Mouse (Mus musculus) large intestine, adult 2 months (tissue): ENCODE data around the gene Vil1. TPM values are rescaled to one million over a fixed set of nuclear protein-coding genes. Genes with fewer than 3 reads are reported as not detected.

ENCODE experiments used
- polyA plus RNA-seq: library from polyadenylated mRNA; depleted of rRNA; stranded (reverse); fragments of >200 nt; gene quantifications from 2 replicates; pipeline ENCODE4 v1.2.3, GENCODE M21; 2012; rRNA removed

Gene Vil1
- polyA plus RNA-seq, 1 experiment = 464 TPM

Other genes starting within 250 kb of the Vil1 start
- not detected in 2 replicates for gene Cxcr1, start 214.7 kb upstream of the Vil1 start, polyA plus RNA-seq
- gene Arpc2, start 173.3 kb upstream of the Vil1 start, polyA plus RNA-seq = 188 and 228 TPM in 2 replicates
- 2.2 and 3.6 TPM in 2 replicates for gene Gpbar1, start 130.8 kb upstream of the Vil1 start, polyA plus RNA-seq
- 120 and 124 TPM in 2 replicates for gene Aamp, start 124.6 kb upstream of the Vil1 start, polyA plus RNA-seq
- 53.4 and 61.2 TPM in 2 replicates for gene Pnkd, start 124.4 kb upstream of the Vil1 start, polyA plus RNA-seq
- 167 and 361 TPM in 2 replicates for gene Tmbim1, start 103.8 kb upstream of the Vil1 start, polyA plus RNA-seq
- 0.24 and 0.29 TPM in 2 replicates for gene Catip, start 47.3 kb upstream of the Vil1 start, polyA plus RNA-seq
- gene Slc11a1, start 34.2 kb upstream of the Vil1 start, polyA plus RNA-seq = 16.0 and 20.0 TPM in 2 replicates
- 114 and 132 TPM in 2 replicates for gene Ctdsp1, start 17.9 kb upstream of the Vil1 start, polyA plus RNA-seq
- 25.5 and 35.7 TPM in 2 replicates for gene Cnot9, start 96.7 kb downstream of the Vil1 start, polyA plus RNA-seq
- 0.11 TPM in 2 replicates for gene Plcd4, start 133.5 kb downstream of the Vil1 start, polyA plus RNA-seq
- 2.6 and 4.0 TPM in 2 replicates for gene Usp37, start 134.9 kb downstream of the Vil1 start, polyA plus RNA-seq
- gene Zfp142, start 178.9 kb downstream of the Vil1 start, polyA plus RNA-seq = 5.3 and 7.4 TPM in 2 replicates
- 16.3 and 18.5 TPM in 2 replicates for gene Bcs1l, start 178.9 kb downstream of the Vil1 start, polyA plus RNA-seq
- 40.2 and 52.1 TPM in 2 replicates for gene Rnf25, start 192.0 kb downstream of the Vil1 start, polyA plus RNA-seq
- gene Stk36, start 192.1 kb downstream of the Vil1 start, polyA plus RNA-seq = 0.61 and 0.63 TPM in 2 replicates